Mouse (Mus musculus) cerebellum, adult 2 months (tissue): ENCODE data around the gene Traf5. TPM values are rescaled to one million over a fixed set of nuclear protein-coding genes. Genes with fewer than 3 reads are reported as not detected.

ENCODE experiments used
- DNase-seq, 2 experiments: peaks; one replicate each; pipeline ENCODE4 v3.0.0; 2021
- H3K27ac ChIP-seq: fragments of 200-500 bp; 2 replicates; pipeline ENCODE4 v1.5.1; 2012; ENCODE audit warnings: low read length, control low read depth, inconsistent platforms; ENCODE audit not compliant: insufficient read depth
- H3K27me3 ChIP-seq: fragments of 200-500 bp; 2 replicates; pipeline ENCODE4 v1.6.1; 2012; ENCODE audit warnings: inconsistent platforms, mild to moderate bottlenecking, low read length, moderate library complexity; ENCODE audit not compliant: control insufficient read depth, insufficient read depth
- H3K4me1 ChIP-seq: fragments of 200-500 bp; 2 replicates; pipeline ENCODE4 v1.6.1; 2011; ENCODE audit warnings: low read length; ENCODE audit not compliant: control insufficient read depth, insufficient read depth
- H3K4me3 ChIP-seq: fragments of 200-500 bp; replicated peaks from 2 replicates; pipeline ENCODE3; 2011; ENCODE audit warnings: mild to moderate bottlenecking, low read depth, low read length, control low read depth; ENCODE audit not compliant: insufficient read depth
- CTCF ChIP-seq: fragments of 200-500 bp; IDR thresholded peaks from 2 replicates; pipeline ENCODE4 v1.5.1; 2011; ENCODE audit warnings: low read depth, mild to moderate bottlenecking, control low read depth, low read length, moderate library complexity, borderline replicate concordance; ENCODE audit not compliant: insufficient read depth
- POLR2A ChIP-seq: fragments of 200-500 bp; IDR thresholded peaks from 2 replicates; pipeline ENCODE4 v1.6.1; 2011; ENCODE audit warnings: low read length, control low read depth, borderline replicate concordance; ENCODE audit not compliant: insufficient read depth
- WGBS: fragments of 180-500 bp; shearing (Covaris S2); methylation state at CpG from one replicate; pipeline ENCODE4 v1.1.7; 2018; 5-methylcytosine and 5-hydroxymethylcytosine counted together
- polyA plus RNA-seq: library from polyadenylated mRNA; depleted of rRNA; stranded (reverse); fragments of >200 nt; gene quantifications from 2 replicates; pipeline ENCODE4 v1.2.3, GENCODE M21; 2012

Traf5 gene
- polyA plus RNA-seq, 1 experiment = 3.6 TPM

- WGBS = 57% methylated on average over 9 of the region's 9 CpGs
- Histone ChIP-seq H3K27ac (no peak overlapping the region), H3K27me3 (no peaks in the 10 kb centered on the region), H3K4me3 (no peak overlapping the region), H3K4me1 (no peaks in the 10 kb centered on the region)
- no peak for TF ChIP-seq POLR2A
- TF ChIP-seq CTCF = no peak
- no peak for DNase-seq
Observed at GRCm38 (mm10) chr1:192089208-192090166, 2.9 kb downstream of the Traf5 start.

- no peak overlapping the region for H3K4me3 ChIP-seq
- WGBS = 57% methylated on average over 4 of the region's 4 CpGs
- TF ChIP-seq POLR2A (no peak), CTCF (no peak)
- H3K4me1 ChIP-seq = no peaks in the 10 kb centered on the region
- H3K27me3 ChIP-seq = no peaks in the 10 kb centered on the region
- DNase-seq = no peak
- H3K27ac ChIP-seq = no peak overlapping the region
Observed at GRCm38 (mm10) chr1:192088011-192088410, 4.3 kb downstream of the Traf5 start.

GRCm38 (mm10) chr1:192087098-192087497, 5.3 kb downstream of the Traf5 start:
- no peaks in the 10 kb centered on the region for H3K27me3 ChIP-seq
- no peak overlapping the region for H3K4me3 ChIP-seq
- no peak for DNase-seq
- TF ChIP-seq CTCF (no peak), POLR2A (no peak)
- H3K4me1 ChIP-seq = no peaks in the 10 kb centered on the region
- 86% methylated on average over 4 of the region's 4 CpGs for WGBS
- H3K27ac ChIP-seq = no peak overlapping the region

- H3K27me3 ChIP-seq = no peaks in the 10 kb centered on the region
- no peak for DNase-seq
- TF ChIP-seq CTCF (no peak), POLR2A (no peak)
- WGBS = 88% methylated on average over 12 of the region's 12 CpGs
- no peaks in the 10 kb centered on the region for H3K4me1 ChIP-seq
- no peak overlapping the region for H3K4me3 ChIP-seq
- no peak overlapping the region for H3K27ac ChIP-seq
Observed at GRCm38 (mm10) chr1:192086279-192087037, 5.9 kb downstream of the Traf5 start.

- 90% methylated on average over 10 of the region's 10 CpGs for WGBS
- H3K4me3 ChIP-seq = no peak overlapping the region
- no peak for DNase-seq
- H3K27me3 ChIP-seq = no peaks in the 10 kb centered on the region
- no peaks in the 10 kb centered on the region for H3K4me1 ChIP-seq
- TF ChIP-seq POLR2A = no peak
- TF ChIP-seq CTCF = no peak
- no peak overlapping the region for H3K27ac ChIP-seq
Observed at GRCm38 (mm10) chr1:192085218-192085617, 7.1 kb downstream of the Traf5 start.

GRCm38 (mm10) chr1:192082646-192083045, 9.7 kb downstream of the Traf5 start:
- no peak for DNase-seq
- WGBS = 14% methylated on average over 1 of the region's 1 CpGs
- Histone ChIP-seq H3K27me3 (no peaks in the 10 kb centered on the region), H3K4me3 (no peak overlapping the region), H3K4me1 (no peaks in the 10 kb centered on the region), H3K27ac (no peak overlapping the region)
- TF ChIP-seq POLR2A (no peak), CTCF (no peak)

- Histone ChIP-seq H3K4me3 (no peak overlapping the region), H3K4me1 (no peaks in the 10 kb centered on the region), H3K27me3 (no peaks in the 10 kb centered on the region), H3K27ac (no peak overlapping the region)
- WGBS = 87% methylated on average over 2 of the region's 2 CpGs
- DNase-seq = no peak
- no peak for TF ChIP-seq POLR2A
- no peak for TF ChIP-seq CTCF
Observed at GRCm38 (mm10) chr1:192081129-192081528, 11.2 kb downstream of the Traf5 start.

GRCm38 (mm10) chr1:192079121-192079520, 13.2 kb downstream of the Traf5 start:
- 87% methylated on average over 1 of the region's 1 CpGs for WGBS
- no peak for DNase-seq
- Histone ChIP-seq H3K4me1 (no peaks in the 10 kb centered on the region), H3K27ac (no peak overlapping the region), H3K27me3 (no peaks in the 10 kb centered on the region), H3K4me3 (no peak overlapping the region)
- TF ChIP-seq CTCF (no peak), POLR2A (no peak)
